Comparison of ENCODE assay signal across 36 mouse cellular contexts in genomic region chr14:8395690-8396287, GRCm38 (mm10). TPM values are rescaled to one million over a fixed set of nuclear protein-coding genes. Genes with fewer than 3 reads are reported as not detected.
"Had no signal": no experiment of that assay in that cellular context is flagged by ENCODE, and none has a peak within 500 bp of the region (broad histone marks: within the 10 kb centered on the region; RNA-seq: fewer than 3 reads in every experiment).

No protein-coding gene starts in this region.

- H3K9me3 ChIP-seq: heart, embryonic 13.5 days; heart, embryonic 15.5 days; hindbrain, embryonic 13.5 days; hindbrain, embryonic 15.5 days; kidney, embryonic 15.5 days; limb, embryonic 15.5 days; liver, embryonic 12.5 days had no signal

- H3K4me1 ChIP-seq: heart, embryonic 13.5 days; heart, embryonic 15.5 days; hindbrain, embryonic 13.5 days; hindbrain, embryonic 15.5 days; kidney, embryonic 15.5 days; liver, embryonic 12.5 days had no signal

- H3K27ac ChIP-seq: gastrocnemius, adult 2 months; heart, adult 2 months; heart, embryonic 13.5 days; heart, embryonic 15.5 days; hindbrain, embryonic 13.5 days; hindbrain, embryonic 15.5 days; hindbrain, postnatal 0 days; kidney, embryonic 15.5 days; kidney, postnatal 0 days; limb, embryonic 15.5 days; liver, embryonic 12.5 days; liver, embryonic 14.5 days had no signal

- H3K27me3 ChIP-seq: heart, embryonic 13.5 days; heart, embryonic 15.5 days; hindbrain, embryonic 13.5 days; hindbrain, embryonic 15.5 days; kidney, embryonic 15.5 days; limb, embryonic 15.5 days; liver, embryonic 12.5 days had no signal

- H3K36me3 ChIP-seq: heart, embryonic 13.5 days; heart, embryonic 15.5 days; hindbrain, embryonic 13.5 days; hindbrain, embryonic 15.5 days; kidney, embryonic 15.5 days; limb, embryonic 15.5 days; liver, embryonic 12.5 days had no signal

- ATAC-seq: hindbrain, postnatal 0 days; intestine, embryonic 16.5 days; liver, embryonic 12.5 days had no signal

- H3K4me3 ChIP-seq: gastrocnemius, adult 2 months; heart, adult 2 months; heart, embryonic 13.5 days; heart, embryonic 15.5 days; hindbrain, embryonic 13.5 days; hindbrain, embryonic 15.5 days; kidney, embryonic 15.5 days; limb, embryonic 15.5 days; liver, embryonic 12.5 days had no signal

- H3K4me2 ChIP-seq: heart, embryonic 11.5 days; heart, embryonic 13.5 days; heart, embryonic 15.5 days; hindbrain, embryonic 13.5 days; hindbrain, embryonic 15.5 days; kidney, embryonic 15.5 days; limb, embryonic 15.5 days; liver, embryonic 12.5 days had no signal

- DNase-seq: gastrocnemius, adult 2 months; gastrocnemius, postnatal 10 days; gastrocnemius, postnatal 25 days; heart, adult 11 months; heart, adult 2 months; heart, postnatal 14 days; heart, postnatal 36 days; kidney, adult 11 months; kidney, adult 2 months; kidney, adult 9 months; kidney, postnatal 14 days; kidney, postnatal 36 days; layer of hippocampus, adult 9-11 months; layer of hippocampus, postnatal 36 days; left cerebral cortex, postnatal 4 days had no signal

- H3K9ac ChIP-seq: heart, embryonic 13.5 days; heart, embryonic 15.5 days; hindbrain, embryonic 13.5 days; hindbrain, embryonic 15.5 days; kidney, embryonic 15.5 days; limb, embryonic 15.5 days; liver, embryonic 12.5 days; liver, embryonic 14.5 days had no signal

RNA-seq across cellular contexts. Expression of gene Oit1, which starts 17.2 kb away (rescaled TPM):
- total RNA-seq: gastrocnemius, adult 2 months; gastrocnemius, postnatal 10 days; gastrocnemius, postnatal 25 days; heart, adult 2 months; heart, postnatal 14 days; heart, postnatal 36 days; hematopoietic stem cell, adult 5-6 weeks; hindbrain, postnatal 0 days; layer of hippocampus, adult 18-20 months; layer of hippocampus, adult 8-10 months; layer of hippocampus, postnatal 14 days; layer of hippocampus, postnatal 36 days; left cerebral cortex, adult 18-20 months; left cerebral cortex, adult 8-10 months; left cerebral cortex, postnatal 10 days; left cerebral cortex, postnatal 25 days; left cerebral cortex, postnatal 4 days had no signal
- polyA plus RNA-seq: heart, embryonic 11.5 days; heart, embryonic 13.5 days; heart, postnatal 0 days; hindbrain, embryonic 15.5 days; liver, embryonic 12.5 days had no signal
